Mouse (Mus musculus): ENCODE data around the gene Gm10306.
A peak's percentile ranks its signal among the peaks of the same experiment; 100 is the strongest.

Gm10306 gene

GRCm38 (mm10) chr4:94556265-94557054 lies at the start of gene Gm10306, which contains the start of gene Caap1:
Gene Gm10306 (plus strand): TSS chr4:94556546.
Gene Caap1 (minus strand): TSS chr4:94556796.
- peak; percentile 86 for DNase-seq (ENCODE audit: low read depth, low spot score)

GRCm38 (mm10) chr4:94515366-94515765 lies 41.0 kb upstream of the Gm10306 start:
- DNase-seq (ENCODE audit: low read depth, low spot score): no peak

GRCm38 (mm10) chr4:94517631-94518030 lies 38.7 kb upstream of the Gm10306 start:
- DNase-seq (ENCODE audit: low read depth, low spot score): peak; percentile 58

GRCm38 (mm10) chr4:94523321-94523720 lies 33.0 kb upstream of the Gm10306 start:
- DNase-seq (ENCODE audit: low read depth, low spot score): no peak

- DNase-seq (ENCODE audit: low read depth, low spot score): no peak
Observed at GRCm38 (mm10) chr4:94529448-94529847, 26.9 kb upstream of the Gm10306 start.

GRCm38 (mm10) chr4:94533205-94533604 lies 23.1 kb upstream of the Gm10306 start:
- no peak for DNase-seq (ENCODE audit: low read depth, low spot score)

GRCm38 (mm10) chr4:94543041-94543440 lies 13.3 kb upstream of the Gm10306 start:
- no peak for DNase-seq (ENCODE audit: low read depth, low spot score)

- peak; percentile 9 for DNase-seq (ENCODE audit: low read depth, low spot score)
Observed at GRCm38 (mm10) chr4:94544321-94544720, 12.0 kb upstream of the Gm10306 start.

- DNase-seq (ENCODE audit: low read depth, low spot score): no peak
Observed at GRCm38 (mm10) chr4:94554955-94555494, 1.3 kb upstream of the Gm10306 start.

- no peak for DNase-seq (ENCODE audit: low read depth, low spot score)
Observed at GRCm38 (mm10) chr4:94557145-94557544, 799 bp downstream of the Gm10306 start.

GRCm38 (mm10) chr4:94559266-94559665 lies 2.9 kb downstream of the Gm10306 start:
- DNase-seq (ENCODE audit: low read depth, low spot score): no peak

- DNase-seq (ENCODE audit: low read depth, low spot score): no peak
Observed at GRCm38 (mm10) chr4:94560316-94560715, 4.0 kb downstream of the Gm10306 start.

- DNase-seq (ENCODE audit: low read depth, low spot score): no peak
Observed at GRCm38 (mm10) chr4:94561954-94562648, 5.8 kb downstream of the Gm10306 start.

GRCm38 (mm10) chr4:94564297-94564696 lies 8.0 kb downstream of the Gm10306 start:
- DNase-seq (ENCODE audit: low read depth, low spot score): no peak

GRCm38 (mm10) chr4:94572677-94573076 lies 16.3 kb downstream of the Gm10306 start:
- DNase-seq (ENCODE audit: low read depth, low spot score): no peak

GRCm38 (mm10) chr4:94591765-94592381 lies 35.5 kb downstream of the Gm10306 start:
- DNase-seq (ENCODE audit: low read depth, low spot score): no peak

GRCm38 (mm10) chr4:94592709-94593108 lies 36.4 kb downstream of the Gm10306 start:
- no peak for DNase-seq (ENCODE audit: low read depth, low spot score)

- no peak for DNase-seq (ENCODE audit: low read depth, low spot score)
Observed at GRCm38 (mm10) chr4:94601395-94601794, 45.0 kb downstream of the Gm10306 start.

- no peak for DNase-seq (ENCODE audit: low read depth, low spot score)
Observed at GRCm38 (mm10) chr4:94602496-94603030, 46.2 kb downstream of the Gm10306 start.

- DNase-seq (ENCODE audit: low read depth, low spot score): peak; percentile 88
Observed at GRCm38 (mm10) chr4:94603031-94603629, 46.8 kb downstream of the Gm10306 start, which contains the start of gene Plaa. Gene Plaa (minus strand): TSS chr4:94603244.

GRCm38 (mm10) chr4:94604452-94605019 lies 48.2 kb downstream of the Gm10306 start:
- no peak for DNase-seq (ENCODE audit: low read depth, low spot score)

Measured in telencephalon, adult 2 months (tissue).